Mouse (Mus musculus) G1E (cell line): ENCODE measurements at regions not wholly inside any gene's neighbourhood (a gene's known extent, or its start where the extent isn't known, plus 50 kb on each side); places are given as distances from the start of the nearest gene placed in this dataset.

Experiments used
- CTCF ChIP-seq: IDR thresholded peaks from 2 replicates; pipeline ENCODE4 v1.5.1; 2012; ENCODE audit warnings: low read depth, low read length, inconsistent platforms, mixed read lengths
- TAL1 ChIP-seq: conservative IDR thresholded peaks from 2 replicates; pipeline ENCODE4 v1.6.1; 2012; ENCODE audit warnings: low read depth, low read length, inconsistent platforms, mixed read lengths

- TF ChIP-seq CTCF = no peak
- no peak for TF ChIP-seq TAL1
Observed at GRCm38 (mm10) chr4:142772751-142773455, 439.9 kb downstream of the Prdm2 start.
